Mouse (Mus musculus): ENCODE measurements around the gene Snx18. TPM values are rescaled to one million over a fixed set of nuclear protein-coding genes. Genes with fewer than 3 reads are reported as not detected.

Snx18 gene
- 42.2 and 44.6 TPM in 2 replicates for polyA plus RNA-seq (2016; fragmentation: Nextera tagmentation; extraction: Ambion mirVana)

DNA sequence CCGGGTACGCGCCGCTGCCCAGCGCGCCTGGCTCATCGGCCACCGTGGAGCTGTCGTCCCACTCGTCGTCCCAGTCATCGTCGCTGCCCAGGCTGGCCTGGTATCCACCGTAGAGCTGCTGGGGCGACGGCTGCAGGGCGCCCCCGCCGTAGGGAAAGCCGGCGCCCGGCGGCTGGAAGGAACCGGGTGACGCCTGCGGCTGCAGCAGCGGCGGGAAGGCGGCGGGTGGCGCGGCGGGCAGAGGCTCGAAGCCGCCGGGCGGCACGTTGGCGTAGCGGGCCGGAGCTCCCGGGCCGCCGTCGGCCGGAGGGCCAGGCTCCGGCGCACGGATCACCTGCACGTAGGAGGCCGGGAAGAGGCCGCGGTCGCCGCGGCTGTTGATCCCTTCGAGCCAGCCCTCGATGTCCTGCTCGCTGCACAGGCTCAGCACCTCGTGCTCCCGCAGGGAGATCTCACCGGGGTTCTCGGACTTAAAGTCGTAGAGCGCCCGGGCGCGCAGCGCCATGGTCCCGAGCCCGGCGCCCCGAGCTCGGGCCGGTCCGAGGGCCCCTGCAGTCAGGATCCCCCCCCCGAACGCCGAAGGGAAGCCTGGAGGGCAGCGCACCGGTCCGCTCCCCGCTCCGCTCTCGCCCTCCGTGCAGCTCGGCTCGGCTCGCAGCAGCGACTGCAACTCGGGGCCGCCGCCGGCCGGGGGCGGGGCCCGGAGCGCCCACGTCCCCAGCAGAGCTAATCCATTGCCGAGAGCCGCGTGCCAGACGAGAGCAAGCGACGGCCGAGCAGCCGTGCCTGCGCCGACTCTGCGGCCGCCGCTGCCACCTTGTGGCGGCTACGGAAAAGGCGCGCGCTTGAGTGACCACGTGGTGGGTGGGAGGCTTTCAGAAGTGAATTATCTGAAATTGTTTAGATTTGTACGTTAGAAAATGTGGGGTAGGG, at the start of gene Snx18:
Snx18 (minus strand) TSS at position 674 of the 933 bp plus-strand sequence.
- no peaks in the 10 kb centered on the region for H3K9me3 ChIP-seq
- H3K27ac ChIP-seq: peak within 1 kb of the TSS; percentile 90
- H3K4me2 ChIP-seq (replicated peaks): peak within 1 kb of the TSS; percentile 95
- ATAC-seq (ENCODE audit: insufficient number of reproducible peaks, insufficient read depth, low FRiP score, low TSS enrichment): peak; percentile 82
- peak within 1 kb of the TSS; percentile 94 for H3K9ac ChIP-seq
- peak within 1 kb of the TSS; percentile 94 for H3K4me3 ChIP-seq
- H3K27me3 ChIP-seq: no peaks in the 10 kb centered on the region
- H3K36me3 ChIP-seq: no peaks in the 10 kb centered on the region
- WGBS: under 1% methylated on average over 114 of the region's 119 CpGs
- peaks cover 47% of the 10 kb centered on the region for H3K4me1 ChIP-seq

- Histone ChIP-seq H3K4me3 (no peak overlapping the region), H3K36me3 (no peaks in the 10 kb centered on the region), H3K4me1 (0 out of 2 replicates have a peak, but pooled peaks cover 8% of the 10 kb centered on the region), H3K27me3 (no peaks in the 10 kb centered on the region), H3K27ac (no peak overlapping the region), H3K4me2 (replicated peaks) (no peak overlapping the region), H3K9me3 (no peaks in the 10 kb centered on the region), H3K9ac (no peak overlapping the region)
- ATAC-seq (ENCODE audit: insufficient number of reproducible peaks, insufficient read depth, low FRiP score, low TSS enrichment): no peak
- WGBS: 84% methylated on average over 7 of the region's 7 CpGs
Observed at GRCm38 (mm10) chr13:113663883-113664282, 45.5 kb upstream of the Snx18 start.

DNA sequence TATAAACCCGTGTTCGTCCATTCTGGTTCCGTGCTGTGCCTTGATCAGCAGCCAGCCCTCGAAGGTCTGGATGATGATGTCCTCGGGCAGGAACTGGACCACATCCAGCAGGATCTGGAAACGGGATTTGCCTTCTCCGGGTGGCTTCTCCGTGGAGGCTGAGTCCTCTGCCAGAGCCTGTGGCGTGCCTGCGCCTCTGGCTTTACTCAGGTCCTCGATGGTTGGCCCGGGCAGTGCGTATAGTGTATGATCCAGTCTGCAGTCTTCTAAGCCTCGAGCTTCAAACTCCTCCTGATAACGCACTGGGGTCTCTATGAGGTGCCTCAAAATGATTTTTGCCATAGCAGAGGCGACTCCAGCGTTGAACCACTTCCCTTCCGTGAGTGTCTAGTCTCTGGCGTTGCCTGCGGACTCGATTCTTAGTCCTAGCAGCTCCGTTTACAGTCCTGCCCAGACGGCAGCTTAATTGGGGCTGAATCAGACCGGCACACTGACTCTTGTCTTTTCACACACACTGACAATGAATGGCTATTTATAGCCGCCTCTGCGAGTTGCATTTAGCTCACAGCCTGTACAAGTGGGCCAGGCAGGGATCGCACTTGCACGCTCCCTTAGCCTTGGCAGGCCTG, 44.9 kb upstream of the Snx18 start, which contains the start of gene Hspb3:
Hspb3 (minus strand) TSS at position 526 of the 629 bp plus-strand sequence.
- WGBS: 68% methylated on average over 28 of the region's 28 CpGs
- Histone ChIP-seq H3K27ac (no peak within 1 kb of the TSS), H3K9ac (no peak within 1 kb of the TSS), H3K4me2 (replicated peaks) (no peak within 1 kb of the TSS), H3K4me1 (0 out of 2 replicates have a peak, but pooled peaks cover 8% of the 10 kb centered on the region), H3K36me3 (no peaks in the 10 kb centered on the region), H3K9me3 (no peaks in the 10 kb centered on the region), H3K27me3 (no peaks in the 10 kb centered on the region), H3K4me3 (no peak within 1 kb of the TSS)
- 0 out of 2 replicates have a peak, but pooled peaks have one; percentile 41 for ATAC-seq (ENCODE audit: insufficient number of reproducible peaks, insufficient read depth, low FRiP score, low TSS enrichment)

DNA sequence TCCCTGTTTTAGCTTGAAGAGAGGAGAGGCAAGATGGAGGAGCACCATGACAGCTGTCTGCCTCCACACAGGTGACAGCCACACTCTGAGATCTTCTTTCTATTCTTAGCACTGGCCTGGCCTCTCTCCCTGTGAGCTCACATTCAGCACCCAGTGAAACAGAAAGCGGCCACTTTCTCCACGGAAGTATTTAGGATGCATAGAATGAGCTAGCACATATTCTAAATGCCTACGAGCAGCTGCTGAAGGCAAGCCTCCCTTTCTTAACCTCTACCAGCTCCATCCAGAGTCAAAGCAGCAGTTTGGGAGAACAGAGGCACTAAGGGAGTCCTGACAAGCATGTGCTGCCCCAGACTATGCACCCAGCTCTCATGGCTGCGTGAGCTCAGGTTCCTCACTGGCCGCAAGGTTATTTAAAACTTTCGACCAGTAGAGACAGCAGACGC, 43.5 kb upstream of the Snx18 start:
- H3K4me3 ChIP-seq: no peak overlapping the region
- H3K4me1 ChIP-seq: 0 out of 2 replicates have a peak, but pooled peaks cover 8% of the 10 kb centered on the region
- H3K27ac ChIP-seq: no peak overlapping the region
- no peaks in the 10 kb centered on the region for H3K9me3 ChIP-seq
- no peak for ATAC-seq (ENCODE audit: insufficient number of reproducible peaks, insufficient read depth, low FRiP score, low TSS enrichment)
- 54% methylated on average over 7 of the region's 7 CpGs for WGBS
- no peaks in the 10 kb centered on the region for H3K36me3 ChIP-seq
- no peak overlapping the region for H3K4me2 ChIP-seq (replicated peaks)
- no peaks in the 10 kb centered on the region for H3K27me3 ChIP-seq
- no peak overlapping the region for H3K9ac ChIP-seq

DNA sequence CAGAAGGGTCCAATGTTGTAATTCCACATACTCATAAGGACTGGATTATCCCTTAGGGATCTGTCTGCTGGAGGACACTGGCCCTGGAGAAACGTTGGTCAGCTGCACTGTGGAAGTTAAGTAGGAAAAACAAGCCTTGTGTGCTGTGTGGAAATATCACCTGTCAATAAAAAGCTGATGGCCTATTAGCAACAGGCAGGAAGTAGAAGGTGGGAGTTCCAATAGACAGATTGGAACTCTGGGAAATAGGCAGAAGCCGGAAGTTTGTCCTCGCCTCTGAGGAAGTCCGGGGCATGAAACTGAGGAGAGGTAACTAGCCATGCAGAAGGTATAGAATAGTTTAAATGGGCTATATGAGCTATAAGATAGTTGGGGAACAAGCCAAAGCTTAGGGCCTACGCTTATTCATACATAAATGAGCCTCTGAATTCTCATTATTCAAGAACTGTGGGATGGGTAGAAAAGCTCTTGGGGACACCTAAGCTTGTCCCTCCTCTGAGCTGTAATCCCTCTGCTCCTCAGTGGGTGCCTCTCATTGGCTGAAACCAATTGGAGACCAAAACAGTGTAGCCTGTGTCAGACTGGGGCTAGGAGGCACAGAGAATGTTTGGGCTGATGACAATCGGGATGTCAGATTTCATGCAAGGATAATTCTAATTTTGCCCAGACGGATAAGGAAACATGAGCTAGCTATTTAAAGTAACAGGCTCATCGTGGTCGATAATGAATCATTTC, 42.4 kb upstream of the Snx18 start:
- H3K9me3 ChIP-seq: no peaks in the 10 kb centered on the region
- ATAC-seq (ENCODE audit: insufficient number of reproducible peaks, insufficient read depth, low FRiP score, low TSS enrichment): no peak
- no peak overlapping the region for H3K9ac ChIP-seq
- H3K4me3 ChIP-seq: no peak overlapping the region
- WGBS: 74% methylated on average over 9 of the region's 9 CpGs
- no peaks in the 10 kb centered on the region for H3K27me3 ChIP-seq
- H3K4me1 ChIP-seq: 0 out of 2 replicates have a peak, but pooled peaks cover 8% of the 10 kb centered on the region
- H3K27ac ChIP-seq: no peak overlapping the region
- H3K4me2 ChIP-seq (replicated peaks): no peak overlapping the region
- H3K36me3 ChIP-seq: no peaks in the 10 kb centered on the region

GRCm38 (mm10) chr13:113657204-113657603, 38.8 kb upstream of the Snx18 start:
- Histone ChIP-seq H3K4me3 (no peak overlapping the region), H3K4me2 (replicated peaks) (no peak overlapping the region), H3K4me1 (0 out of 2 replicates have a peak, but pooled peaks cover 3% of the 10 kb centered on the region), H3K27me3 (no peaks in the 10 kb centered on the region), H3K27ac (no peak overlapping the region), H3K9ac (no peak overlapping the region), H3K36me3 (no peaks in the 10 kb centered on the region), H3K9me3 (no peaks in the 10 kb centered on the region)
- ATAC-seq (ENCODE audit: insufficient number of reproducible peaks, insufficient read depth, low FRiP score, low TSS enrichment): no peak
- WGBS: 73% methylated on average over 7 of the region's 7 CpGs

DNA sequence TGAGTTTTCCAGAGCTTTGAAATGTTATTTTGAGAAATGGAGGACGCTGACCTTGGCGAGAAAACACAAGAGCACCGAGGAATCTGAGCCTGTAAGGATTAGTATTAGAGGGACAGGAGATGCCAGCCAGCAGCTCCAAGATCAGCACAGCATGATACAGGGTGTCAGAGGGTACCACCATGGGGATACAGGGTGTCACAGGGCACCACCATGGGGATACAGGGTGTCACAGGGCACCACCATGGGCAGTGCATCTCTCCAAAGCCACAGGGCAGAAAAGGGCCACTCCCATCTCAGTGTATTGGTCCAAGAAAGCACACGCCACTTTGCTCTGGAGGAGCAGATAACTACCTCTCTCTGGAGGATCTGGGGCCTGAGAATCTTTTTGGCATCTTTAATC, 38.3 kb upstream of the Snx18 start:
- 77% methylated on average over 4 of the region's 4 CpGs for WGBS
- ATAC-seq (ENCODE audit: insufficient number of reproducible peaks, insufficient read depth, low FRiP score, low TSS enrichment): no peak

DNA sequence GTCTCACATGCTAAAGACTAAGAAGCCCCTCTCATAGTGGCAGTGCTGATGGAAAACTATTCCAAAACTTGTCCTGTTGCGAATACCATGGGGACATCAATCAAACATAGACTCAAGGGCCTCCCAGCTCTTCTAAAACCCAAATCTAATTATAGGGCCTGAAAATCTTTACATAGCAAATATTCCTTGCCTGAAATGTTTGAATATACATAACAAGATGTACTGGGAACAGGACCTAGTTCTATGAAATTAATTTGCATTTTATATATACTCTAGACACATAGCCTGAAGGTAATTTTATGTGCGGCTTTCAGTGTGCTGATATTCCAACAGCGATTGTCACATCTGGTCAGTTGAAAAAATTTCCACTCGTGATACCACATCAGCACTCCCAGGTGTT, 37.1 kb upstream of the Snx18 start:
- no peak overlapping the region for H3K27ac ChIP-seq
- ATAC-seq (ENCODE audit: insufficient number of reproducible peaks, insufficient read depth, low FRiP score, low TSS enrichment): no peak
- H3K4me2 ChIP-seq (replicated peaks): no peak overlapping the region
- no peaks in the 10 kb centered on the region for H3K27me3 ChIP-seq
- H3K4me3 ChIP-seq: no peak overlapping the region
- H3K36me3 ChIP-seq: no peaks in the 10 kb centered on the region
- H3K9me3 ChIP-seq: no peaks in the 10 kb centered on the region
- H3K4me1 ChIP-seq: no peaks in the 10 kb centered on the region
- WGBS: 86% methylated on average over 4 of the region's 4 CpGs
- no peak overlapping the region for H3K9ac ChIP-seq

More for the DNA sequence above, 38.3 kb upstream of the Snx18 start:
- no peaks in the 10 kb centered on the region for H3K9me3 ChIP-seq
- no peak overlapping the region for H3K27ac ChIP-seq
- H3K4me3 ChIP-seq: no peak overlapping the region
- H3K9ac ChIP-seq: no peak overlapping the region
- no peaks in the 10 kb centered on the region for H3K36me3 ChIP-seq
- no peaks in the 10 kb centered on the region for H3K27me3 ChIP-seq
- no peak overlapping the region for H3K4me2 ChIP-seq (replicated peaks)
- H3K4me1 ChIP-seq: no peaks in the 10 kb centered on the region

GRCm38 (mm10) chr13:113640944-113641597, 22.7 kb upstream of the Snx18 start:
- Histone ChIP-seq H3K27me3 (0 out of 2 replicates have a peak, but pooled peaks cover 4% of the 10 kb centered on the region), H3K36me3 (no peaks in the 10 kb centered on the region), H3K9ac (no peak overlapping the region), H3K27ac (no peak overlapping the region), H3K4me3 (no peak overlapping the region), H3K9me3 (no peaks in the 10 kb centered on the region), H3K4me2 (replicated peaks) (no peak overlapping the region), H3K4me1 (no peaks in the 10 kb centered on the region)
- no peak for ATAC-seq (ENCODE audit: insufficient number of reproducible peaks, insufficient read depth, low FRiP score, low TSS enrichment)
- 65% methylated on average over 11 of the region's 11 CpGs for WGBS

DNA sequence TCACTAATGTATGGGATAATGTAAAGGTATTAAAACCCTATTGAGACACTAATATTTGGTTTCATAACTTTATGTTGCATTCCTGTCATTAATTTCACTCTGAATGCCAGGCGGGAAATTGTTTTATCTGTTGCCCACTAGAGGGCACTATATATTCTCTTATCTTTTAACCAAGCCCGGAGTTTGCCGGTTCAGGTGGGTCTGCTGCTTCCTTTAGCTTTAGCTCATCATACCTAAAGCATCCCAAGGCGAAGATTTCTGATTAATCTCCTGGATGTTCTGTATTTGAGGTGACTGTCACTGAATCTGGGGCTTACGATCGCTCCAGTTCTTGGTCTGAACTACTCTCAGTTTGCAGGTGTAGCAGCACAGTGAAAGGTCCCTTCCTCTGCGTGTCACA, 20.6 kb upstream of the Snx18 start:
- Histone ChIP-seq H3K4me2 (replicated peaks) (no peak overlapping the region), H3K27me3 (0 out of 2 replicates have a peak, but pooled peaks cover 4% of the 10 kb centered on the region), H3K9ac (no peak overlapping the region), H3K9me3 (no peaks in the 10 kb centered on the region), H3K27ac (no peak overlapping the region), H3K36me3 (no peaks in the 10 kb centered on the region), H3K4me3 (no peak overlapping the region), H3K4me1 (no peaks in the 10 kb centered on the region)
- ATAC-seq (ENCODE audit: insufficient number of reproducible peaks, insufficient read depth, low FRiP score, low TSS enrichment): no peak
- WGBS: 29% methylated on average over 7 of the region's 7 CpGs

GRCm38 (mm10) chr13:113635799-113636222, 17.4 kb upstream of the Snx18 start:
- Histone ChIP-seq H3K27me3 (0 out of 2 replicates have a peak, but pooled peaks cover 4% of the 10 kb centered on the region), H3K4me3 (no peak overlapping the region), H3K27ac (no peak overlapping the region), H3K36me3 (no peaks in the 10 kb centered on the region), H3K9me3 (no peaks in the 10 kb centered on the region), H3K4me1 (no peaks in the 10 kb centered on the region), H3K4me2 (replicated peaks) (no peak overlapping the region), H3K9ac (no peak overlapping the region)
- 83% methylated on average over 17 of the region's 17 CpGs for WGBS
- no peak for ATAC-seq (ENCODE audit: insufficient number of reproducible peaks, insufficient read depth, low FRiP score, low TSS enrichment)

All from embryonic facial prominence, embryonic 12.5 days (tissue).